Mouse (Mus musculus) MEL (cell line): ENCODE data around the gene Spp2.

Experiments used
- CHD2 ChIP-seq: IDR thresholded peaks from 2 replicates; pipeline ENCODE4 v1.6.1; 2011; ENCODE audit warnings: low read length, improper control_type of control experiment
- CTCF ChIP-seq, 3 experiments: IDR thresholded peaks in 2 of 3; conservative IDR thresholded peaks in 1 of 3; 2 replicates each; pipeline ENCODE4 v1.5.1; 2011 to 2012; ENCODE audit warnings: low read length in 3 of 3, low read depth in 2 of 3, mild to moderate bottlenecking in 2 of 3, improper control_type of control experiment in 1 of 3, inconsistent platforms in 1 of 3, mixed read lengths in 1 of 3, moderate library complexity in 1 of 3; ENCODE audit not compliant: control insufficient read depth in 1 of 3, insufficient read depth in 1 of 3, poor library complexity in 1 of 3, severe bottlenecking in 1 of 3
- EP300 ChIP-seq, 2 experiments: IDR thresholded peaks; 2 replicates each; pipeline ENCODE4 v1.6.1; 2011; ENCODE audit warnings: improper control_type of control experiment in 2 of 2, low read length in 2 of 2, low read depth in 1 of 2, mild to moderate bottlenecking in 1 of 2
- MAX ChIP-seq: IDR thresholded peaks from 2 replicates; pipeline ENCODE4 v1.6.1; 2011; ENCODE audit warnings: low read length, improper control_type of control experiment
- POLR2A ChIP-seq, 2 experiments: IDR thresholded peaks; 2 replicates each; pipeline ENCODE4 v1.6.1; 2011 to 2012; ENCODE audit warnings: low read length in 2 of 2, mild to moderate bottlenecking in 2 of 2, control low read depth in 1 of 2, improper control_type of control experiment in 1 of 2, low read depth in 1 of 2, moderate library complexity in 1 of 2; ENCODE audit not compliant: control insufficient read depth in 1 of 2, insufficient read depth in 1 of 2, poor library complexity in 1 of 2
- POLR2AphosphoS2 ChIP-seq: IDR thresholded peaks from 2 replicates; pipeline ENCODE4 v1.6.1; 2011; ENCODE audit warnings: low read length, improper control_type of control experiment
- TCF12 ChIP-seq: IDR thresholded peaks from 2 replicates; pipeline ENCODE4 v1.6.1; 2014; ENCODE audit warnings: low read depth, mild to moderate bottlenecking, inconsistent platforms, low read length, improper control_type of control experiment, moderate library complexity
- ZNF384 ChIP-seq: IDR thresholded peaks from 2 replicates; pipeline ENCODE4 v1.6.1; 2012; ENCODE audit warnings: low read depth, mild to moderate bottlenecking, inconsistent platforms, low read length, improper control_type of control experiment

DNA sequence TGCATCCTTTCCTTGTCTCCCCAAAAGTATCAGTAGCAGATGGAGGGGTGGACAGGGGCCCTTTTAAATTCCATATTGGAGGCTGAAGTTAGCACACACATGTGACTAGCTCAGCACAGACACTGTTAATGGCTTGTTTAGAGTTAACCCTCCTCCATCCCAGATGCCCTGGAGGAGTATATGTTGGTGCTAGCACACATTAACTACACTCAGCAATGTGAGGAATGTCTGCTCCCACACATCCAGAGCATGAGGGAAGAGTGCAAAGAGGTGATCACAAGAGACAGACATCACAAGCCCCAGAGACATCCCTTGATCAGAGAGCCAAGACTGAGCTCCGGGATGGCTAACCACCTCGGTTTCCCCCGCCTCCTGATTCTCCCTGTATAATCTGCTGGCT, 3.4 kb upstream of the Spp2 start:
- no peak for TF ChIP-seq POLR2AphosphoS2
- no peak for TF ChIP-seq ZNF384
- TF ChIP-seq CTCF (IDR thresholded peaks at IDR 0.05 in 2 of 3, conservative IDR thresholded peaks at IDR 0.05 in 1 of 3; ENCODE audit: control insufficient read depth in 1 of 3, insufficient read depth in 1 of 3, low read depth in 2 of 3, low read length in 3 of 3, poor library complexity in 1 of 3, severe bottlenecking in 1 of 3): no peak
- no peak for TF ChIP-seq POLR2A (IDR thresholded peaks at IDR 0.05; ENCODE audit: control insufficient read depth in 1 of 2, insufficient read depth in 1 of 2, low read depth in 1 of 2, low read length in 2 of 2, poor library complexity in 1 of 2)
- TF ChIP-seq MAX: no peak
- TF ChIP-seq CHD2: no peak
- TF ChIP-seq TCF12: no peak
- no peak for TF ChIP-seq EP300 (IDR thresholded peaks at IDR 0.05; ENCODE audit: low read depth in 1 of 2, low read length in 2 of 2)
